16 mouse cellular contexts compared by ENCODE assay signal in the genomic region with DNA sequence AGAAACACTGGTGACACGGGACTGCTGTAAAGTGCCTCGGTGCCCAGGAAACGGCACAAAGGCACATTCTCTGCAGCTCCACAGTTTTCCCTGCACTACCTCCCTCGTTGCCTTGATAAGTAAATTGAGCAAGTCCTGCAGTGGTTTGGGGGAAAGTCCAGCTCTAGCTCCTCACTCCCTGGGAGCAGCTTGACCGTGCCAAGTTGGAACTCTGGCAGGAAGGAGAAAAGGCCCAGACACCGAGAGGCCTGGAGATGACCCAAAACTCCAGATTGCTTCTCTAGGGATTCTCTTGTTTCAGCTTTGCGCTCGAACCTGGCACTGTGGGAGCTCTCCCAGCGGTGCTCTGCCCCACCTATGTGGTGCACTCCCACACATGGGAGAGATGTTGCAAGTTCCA. TPM values are rescaled to one million over a fixed set of nuclear protein-coding genes. Genes with fewer than 3 reads are reported as not detected.
DNase-seq lines count a peak whose midpoint lies in the region; ATAC-seq lines count a peak whose summit lies in the region.
"Had no signal": no experiment of that assay in that cellular context is flagged by ENCODE, and none has a peak within 500 bp of the region (broad histone marks: within the 10 kb centered on the region; RNA-seq: fewer than 3 reads in every experiment).

No protein-coding gene starts in this region.

- no peak for ATAC-seq in cerebellum, adult (ENCODE audit: insufficient number of reproducible peaks, low FRiP score, low TSS enrichment)
- ATAC-seq: forebrain, postnatal 0 days had no signal

- intact Hi-C loops in heart, postnatal 25 days (cut with DNase I): no loop called here

- peak; percentile 7 to 27 for DNase-seq in cerebellum, postnatal 10 days
- peak; percentile 1 for DNase-seq in heart, adult 8-10 months (ENCODE audit: low spot score)
- no peak for DNase-seq in heart, postnatal 25 days (ENCODE audit: low spot score)
- peak; percentile 1 for DNase-seq in lung, postnatal 14 days
- no peak for DNase-seq in lung, postnatal 25 days (ENCODE audit: low spot score)
- DNase-seq in ovary, postnatal 14 days (ENCODE audit: low spot score): peak; percentile 3
- no peak for DNase-seq in urinary bladder, postnatal 10 days (ENCODE audit: low spot score)
- DNase-seq: cerebellum, adult 9-11 months; embryo, embryonic 11 days; forebrain, postnatal 0 days; kidney, adult 11 months; right cerebral cortex, postnatal 25 days had no signal

RNA-seq across cellular contexts. Expression of a gene that starts 21.6 kb away (rescaled TPM):
- not detected for total RNA-seq in heart, adult 8-10 months (2022)
- total RNA-seq in heart, postnatal 25 days (2021): not detected
- total RNA-seq: CH12.LX; MEL; monocyte, adult 5-6 weeks had no signal

Comparison
In these comparisons a context has a peak if more than half of its experiments do, and no peak if none do; other contexts are left out.
1. DNase-seq: peak in cerebellum, postnatal 10 days (2 of 2), heart, adult 8-10 months (single experiment), lung, postnatal 14 days (single experiment) and ovary, postnatal 14 days (single experiment); none in heart, postnatal 25 days (single experiment), lung, postnatal 25 days (single experiment) and urinary bladder, postnatal 10 days (single experiment).